Mouse (Mus musculus): ENCODE results near the gene Kcnn4. TPM values are rescaled to one million over a fixed set of nuclear protein-coding genes. Genes with fewer than 3 reads are reported as not detected.
A peak's percentile ranks its signal among the peaks of the same experiment; 100 is the strongest.
"Not testable (repeated sequence)": the region's sequence is repeated elsewhere in the genome, so short reads cannot be mapped to it uniquely, and the experiment has no call there.

Gene Kcnn4
- total RNA-seq, 2 experiments from 2014 or later, result 0.17 to 0.41 TPM

DNA sequence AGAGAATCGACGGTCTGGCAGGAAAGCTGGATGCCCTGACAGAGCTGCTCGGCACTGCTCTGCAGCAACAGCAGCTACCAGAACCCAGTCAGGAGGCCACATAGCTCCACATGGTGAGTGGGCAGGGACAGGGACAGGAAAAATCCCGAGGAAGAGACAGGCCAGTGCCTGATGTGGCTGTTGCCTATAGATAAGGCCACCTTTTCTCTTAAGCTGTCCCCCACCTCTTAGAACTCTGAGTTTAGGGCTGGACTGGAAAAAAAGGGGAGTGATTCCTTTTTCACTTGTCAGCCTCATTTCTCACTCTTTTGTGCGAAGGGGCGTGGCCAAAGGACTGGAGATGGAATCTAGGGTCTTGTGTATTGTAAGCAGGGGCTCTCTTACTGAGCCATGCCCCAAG is 14.0 kb downstream of the Kcnn4 start:
- intact Hi-C loops (cut with DNase I), result loop anchor here (5.0 kb wide), 1 partner anchor 42 kb away; no protein-coding TSS in a partner anchor
- no peak for DNase-seq (ENCODE audit: extremely low spot score in 1 of 2, low spot score in 2 of 2)

DNA sequence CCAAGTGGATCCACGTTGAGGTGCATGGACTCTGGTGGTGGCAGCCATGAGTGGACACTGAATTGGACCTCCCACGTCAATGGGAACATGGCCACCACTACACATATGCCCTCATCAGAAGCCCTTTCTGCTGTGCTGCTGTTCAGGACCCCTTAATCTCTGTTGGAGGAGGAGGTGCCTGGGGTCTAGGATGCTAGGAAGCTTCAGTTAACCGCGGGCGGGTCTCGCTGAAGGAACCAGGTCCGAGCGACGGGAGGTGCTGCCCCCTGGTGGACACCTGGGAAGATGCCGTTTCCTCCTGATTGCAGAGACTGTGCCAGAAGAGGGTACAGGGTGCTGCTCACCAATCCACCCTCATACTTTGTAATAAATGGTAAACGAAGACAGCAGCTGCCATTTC is 14.8 kb downstream of the Kcnn4 start:
- intact Hi-C loops (cut with DNase I), result loop anchor here (5.0 kb wide), 1 partner anchor 43 kb away; no protein-coding TSS in a partner anchor
- peak; percentile 52 to 76 for DNase-seq (ENCODE audit: extremely low spot score in 1 of 2, low spot score in 2 of 2)

DNA sequence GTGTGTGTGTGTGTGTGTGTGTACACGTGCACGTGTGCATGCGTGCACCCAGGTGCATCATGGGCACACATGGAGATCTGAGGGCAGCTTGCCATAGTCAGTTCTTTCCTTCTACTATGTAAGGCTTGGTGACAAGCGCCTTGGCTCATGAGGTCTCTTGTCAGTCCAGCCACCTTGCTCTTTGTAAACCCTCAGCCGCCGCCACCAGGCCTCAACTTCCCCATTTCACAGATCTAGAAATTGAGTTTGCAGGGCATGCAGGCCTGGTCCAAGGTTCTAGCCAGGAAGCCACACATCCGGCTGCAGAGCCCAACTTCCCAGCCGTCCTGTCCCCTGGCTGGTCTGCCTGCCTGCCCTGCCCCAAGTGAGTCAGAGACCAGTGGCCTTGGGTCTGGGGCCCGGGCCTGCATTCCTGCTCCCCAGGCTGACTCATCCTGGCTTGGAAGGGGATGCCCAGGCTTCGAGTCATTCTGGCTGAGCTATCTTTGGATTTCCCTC is 17.0 kb downstream of the Kcnn4 start:
- DNase-seq (ENCODE audit: extremely low spot score in 1 of 2, low spot score in 2 of 2), result no peak
- intact Hi-C loops (cut with DNase I), result no loop called here

DNA sequence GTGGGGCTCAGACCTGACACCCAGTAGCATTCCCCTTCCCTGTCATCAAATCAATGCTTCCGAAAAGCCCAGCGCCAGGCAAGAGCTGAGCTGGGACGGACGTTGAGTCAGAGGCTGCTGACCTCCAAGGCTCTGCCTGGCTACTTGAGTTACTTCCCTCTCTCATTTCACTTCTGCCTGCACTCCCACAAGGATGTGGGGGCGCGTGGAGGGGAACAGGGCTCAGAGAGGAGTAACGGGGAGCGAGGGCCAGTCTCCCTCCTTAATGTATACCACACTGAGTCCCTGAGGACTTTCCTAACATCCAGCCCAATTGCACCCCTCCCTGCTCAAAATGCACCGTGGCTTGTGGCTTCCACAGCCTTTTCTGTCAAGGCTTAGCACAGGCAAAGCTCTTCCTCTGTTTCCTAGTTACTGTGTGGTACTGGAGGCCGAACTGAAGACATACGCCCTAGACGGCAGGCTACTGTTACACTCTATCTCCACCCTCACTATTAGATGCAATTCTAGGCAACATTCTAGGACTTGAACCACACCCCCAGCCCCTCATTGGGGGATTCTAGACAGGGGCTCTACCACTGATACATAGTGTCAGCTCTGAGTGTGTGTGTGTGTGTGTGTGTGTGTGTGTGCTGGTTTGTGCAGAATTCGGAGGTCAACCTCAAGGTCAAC is 19.6 kb downstream of the Kcnn4 start:
- intact Hi-C loops (cut with DNase I), result no loop called here
- DNase-seq (ENCODE audit: extremely low spot score in 1 of 2, low spot score in 2 of 2), result no peak

DNA sequence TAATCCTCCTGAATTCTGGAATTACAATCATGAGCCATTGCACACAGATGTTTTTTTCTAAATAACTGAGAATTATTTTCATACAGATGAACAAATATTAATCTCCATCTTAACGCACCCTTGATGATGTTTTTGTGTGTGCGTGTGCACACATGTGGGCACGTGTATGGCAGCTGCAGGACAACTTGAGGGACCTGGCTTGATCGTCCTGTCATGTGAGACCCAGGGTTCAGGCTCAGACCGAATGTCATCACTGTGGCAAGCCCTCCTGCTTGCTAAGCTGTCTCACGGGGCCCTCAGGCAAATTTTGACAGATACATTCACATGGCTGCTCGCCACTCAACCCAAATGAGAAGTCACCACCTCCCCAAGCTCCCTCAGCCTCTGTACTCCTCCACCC is 20.4 kb downstream of the Kcnn4 start:
- DNase-seq (ENCODE audit: extremely low spot score in 1 of 2, low spot score in 2 of 2), result no peak
- intact Hi-C loops (cut with DNase I), result no loop called here

DNA sequence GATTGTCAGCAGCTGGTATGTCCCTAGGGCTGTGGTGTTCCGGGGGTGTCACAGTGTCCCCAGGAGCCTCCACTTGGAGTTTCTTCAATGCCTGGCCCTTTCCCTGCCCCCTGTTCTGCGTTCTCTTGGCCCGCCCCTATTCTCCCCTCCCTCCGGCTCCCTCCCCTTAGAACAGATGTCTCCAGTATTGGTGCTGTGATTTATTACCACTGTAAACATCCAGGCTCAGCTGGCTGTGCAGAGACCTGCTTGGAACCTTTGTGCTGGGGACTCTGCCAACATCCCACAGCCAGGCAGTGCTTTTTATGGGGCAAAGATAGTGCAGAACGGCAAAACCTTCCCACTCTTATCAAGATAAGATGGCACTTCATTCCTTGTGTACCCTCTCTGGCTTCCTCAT is 21.0 kb downstream of the Kcnn4 start:
- DNase-seq (ENCODE audit: extremely low spot score in 1 of 2, low spot score in 2 of 2), result no peak
- intact Hi-C loops (cut with DNase I), result no loop called here

DNA sequence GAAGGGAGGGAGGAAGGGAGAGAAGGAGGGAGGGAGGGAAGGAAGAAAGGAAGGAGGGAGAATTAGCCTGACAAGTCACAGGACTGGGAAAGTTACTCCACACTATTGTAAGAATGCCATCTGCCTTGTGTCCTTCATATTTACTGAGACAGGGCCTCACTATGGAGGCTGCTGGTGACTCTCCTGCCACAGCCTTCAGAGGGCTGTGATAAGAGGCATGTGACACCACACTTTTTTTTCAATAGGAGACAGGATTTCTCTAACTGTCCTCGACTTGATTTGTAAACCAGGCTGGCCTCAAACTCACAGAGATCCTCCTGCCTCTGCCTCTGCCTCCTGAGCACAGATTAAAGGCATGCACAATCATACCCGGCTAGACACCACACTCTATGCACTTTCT is 21.6 kb downstream of the Kcnn4 start:
- intact Hi-C loops (cut with DNase I), result no loop called here
- DNase-seq (ENCODE audit: extremely low spot score in 1 of 2, low spot score in 2 of 2), result no peak

DNA sequence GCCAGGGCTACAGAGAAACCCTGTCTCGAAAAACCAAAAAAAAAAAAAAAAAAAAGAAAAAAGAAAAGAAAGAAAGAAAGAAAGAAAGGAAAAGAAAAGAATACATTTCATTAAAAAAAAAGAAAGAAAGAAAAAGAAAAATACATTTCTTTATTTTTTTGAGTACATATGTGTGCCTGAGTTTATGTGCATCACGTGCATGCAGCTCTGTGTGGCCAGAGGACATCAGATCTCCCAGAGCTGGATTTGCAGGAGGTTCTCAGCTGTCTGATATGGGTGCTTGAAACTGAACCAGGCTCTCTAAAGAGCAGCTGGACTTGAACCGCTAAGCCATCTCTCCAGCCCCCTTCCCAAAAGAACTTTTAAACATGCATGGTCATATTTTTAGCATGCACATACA is 24.0 kb downstream of the Kcnn4 start:
- intact Hi-C loops (cut with DNase I), result no loop called here
- DNase-seq (ENCODE audit: extremely low spot score in 1 of 2, low spot score in 2 of 2), result no peak

DNA sequence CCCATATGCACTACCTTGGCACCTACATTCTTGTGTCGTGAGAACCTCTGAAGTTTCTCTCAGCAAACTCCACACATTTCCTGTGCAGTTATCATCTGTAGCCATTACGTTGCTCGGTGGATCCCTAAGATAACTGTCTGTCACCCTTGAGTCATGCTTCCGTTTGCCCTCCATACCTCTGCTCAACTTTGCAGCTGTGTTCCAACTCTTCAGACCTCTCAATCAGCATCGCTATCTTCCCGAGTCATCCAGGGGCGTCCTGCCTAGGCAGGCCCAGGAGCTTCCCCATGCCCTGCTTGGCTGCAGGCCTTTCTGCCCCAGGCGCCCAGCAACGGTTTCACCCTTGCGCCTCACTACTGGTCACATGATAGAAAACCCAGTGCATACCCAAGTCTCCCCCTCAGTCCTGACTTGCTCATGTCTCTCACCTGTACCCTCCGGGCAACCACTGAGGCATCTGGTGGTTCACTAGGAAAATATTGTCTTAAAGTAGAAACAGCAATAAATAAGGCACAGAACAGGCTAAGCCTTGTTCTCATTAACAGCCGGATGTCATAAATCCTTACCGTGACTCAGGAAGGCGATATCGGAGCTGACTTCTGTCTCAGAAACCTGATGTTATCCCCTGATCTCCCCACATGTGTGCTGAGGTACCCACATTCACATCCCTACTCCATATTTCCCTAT is 24.6 kb downstream of the Kcnn4 start:
- intact Hi-C loops (cut with DNase I), result no loop called here
- no peak for DNase-seq (ENCODE audit: extremely low spot score in 1 of 2, low spot score in 2 of 2)

DNA sequence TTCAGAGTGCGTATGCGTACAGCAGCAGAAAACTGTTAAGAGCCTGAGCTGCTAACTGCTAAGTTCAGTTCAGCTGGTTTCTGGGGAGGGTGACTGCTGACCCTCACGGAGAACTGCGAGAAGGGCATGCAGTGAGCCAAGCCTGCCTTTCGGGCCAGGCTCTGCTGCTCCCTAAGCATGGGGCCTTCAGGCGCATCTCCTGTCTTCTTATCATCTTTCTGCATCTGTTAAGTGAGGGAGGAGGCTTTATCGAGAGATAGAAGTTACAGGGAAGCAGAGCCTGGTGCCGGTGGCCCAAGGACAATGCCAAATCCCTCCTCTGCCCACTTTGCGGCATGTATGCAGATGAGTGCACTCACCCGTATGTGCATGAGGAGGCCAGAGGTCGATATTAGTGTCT is 26.8 kb downstream of the Kcnn4 start:
- no peak for DNase-seq (ENCODE audit: extremely low spot score in 1 of 2, low spot score in 2 of 2)
- intact Hi-C loops (cut with DNase I), result no loop called here

DNA sequence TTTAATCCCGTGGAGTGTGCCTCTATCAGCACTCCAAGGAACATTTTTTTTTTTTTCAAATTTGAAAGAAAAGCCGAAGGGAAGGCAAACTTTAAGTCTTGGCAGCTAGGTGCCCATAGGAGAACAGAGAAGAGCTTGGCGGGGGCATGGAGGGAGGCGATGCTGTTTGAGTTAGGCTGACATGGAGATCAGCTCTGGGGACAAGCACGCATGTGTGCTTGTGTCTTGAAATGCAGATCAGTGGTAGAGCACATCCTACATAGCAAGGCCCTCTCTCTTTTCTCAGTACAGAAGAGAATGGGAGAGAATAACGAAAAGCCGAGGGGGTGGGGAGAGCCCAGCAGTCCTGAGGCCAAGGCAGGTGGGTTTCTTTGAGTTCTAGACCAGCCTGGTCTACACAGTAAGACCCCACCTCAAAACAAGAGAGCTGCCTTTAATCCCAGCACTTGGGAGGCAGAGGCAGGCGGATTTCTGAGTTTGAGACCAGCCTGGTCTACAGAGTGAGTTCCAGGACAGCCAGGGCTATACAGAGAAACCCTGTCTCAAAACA is 28.4 kb downstream of the Kcnn4 start:
- no peak for DNase-seq (ENCODE audit: extremely low spot score in 1 of 2, low spot score in 2 of 2)
- intact Hi-C loops (cut with DNase I), result no loop called here

DNA sequence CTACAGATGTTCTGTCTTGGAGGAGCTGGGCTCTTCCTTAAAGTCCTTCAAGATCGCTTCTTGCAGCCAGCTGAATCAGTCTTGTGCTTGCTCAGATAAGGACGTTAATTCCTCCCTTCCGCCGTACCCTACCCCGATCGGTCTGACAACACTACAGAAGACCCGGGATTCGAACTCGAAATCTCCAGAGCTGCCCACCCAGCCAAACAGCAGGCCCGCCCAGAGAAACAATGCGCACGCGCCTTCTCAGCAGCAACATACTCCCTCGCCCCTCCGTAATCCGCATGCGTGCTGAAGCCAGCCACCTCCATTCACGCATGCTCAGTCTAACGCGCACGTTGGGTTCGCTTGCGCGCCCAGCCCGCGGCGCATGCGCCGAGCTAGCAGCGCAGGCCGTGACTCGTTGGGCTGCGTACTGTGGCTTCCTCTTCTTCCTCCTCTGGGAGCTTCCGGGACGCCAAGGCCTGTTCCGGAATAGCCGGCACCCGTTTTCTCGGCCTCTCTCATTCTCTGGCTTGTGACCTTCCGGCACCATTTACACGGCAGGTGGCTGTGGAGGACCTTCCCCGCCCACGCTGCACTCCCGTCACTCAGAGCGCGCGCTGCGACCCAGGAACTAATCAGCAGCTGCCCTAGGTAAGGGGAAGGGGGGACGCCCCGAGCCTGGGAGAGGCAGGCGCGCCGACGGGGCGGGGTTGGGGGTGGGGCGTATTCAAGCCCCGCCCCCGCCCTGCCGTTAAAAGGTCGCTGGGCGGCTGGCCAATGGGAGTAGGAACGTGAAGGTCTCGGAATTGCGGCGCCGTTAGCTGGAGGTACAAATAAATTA is 29.4 kb downstream of the Kcnn4 start, which contains the start of gene Smg9:
TSS of gene Smg9 (plus strand) at position 364 of the 826 bp plus-strand sequence.
- DNase-seq (ENCODE audit: extremely low spot score in 1 of 2, low spot score in 2 of 2), result peak; percentile 97 to 98
- intact Hi-C loops (cut with DNase I), result no loop called here

DNA sequence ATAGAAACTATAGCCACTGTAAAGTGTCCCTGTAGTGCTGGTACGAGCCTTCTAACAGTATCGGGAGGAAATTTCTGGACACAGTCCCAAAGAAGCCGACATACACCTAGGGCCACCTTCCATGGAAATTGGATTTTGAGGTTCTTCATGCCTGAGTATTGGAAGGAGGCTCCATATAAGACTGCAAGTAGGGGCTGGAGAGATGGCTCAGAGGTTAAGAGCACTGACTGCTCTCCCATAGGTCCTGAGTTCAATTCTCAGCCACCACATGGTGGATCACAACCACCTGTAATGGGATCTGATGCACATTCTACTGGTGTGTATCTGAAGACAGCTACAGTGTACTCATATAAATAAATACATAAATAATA is 30.0 kb downstream of the Kcnn4 start:
- DNase-seq (ENCODE audit: extremely low spot score in 1 of 2, low spot score in 2 of 2), result no peak
- intact Hi-C loops (cut with DNase I), result no loop called here

DNA sequence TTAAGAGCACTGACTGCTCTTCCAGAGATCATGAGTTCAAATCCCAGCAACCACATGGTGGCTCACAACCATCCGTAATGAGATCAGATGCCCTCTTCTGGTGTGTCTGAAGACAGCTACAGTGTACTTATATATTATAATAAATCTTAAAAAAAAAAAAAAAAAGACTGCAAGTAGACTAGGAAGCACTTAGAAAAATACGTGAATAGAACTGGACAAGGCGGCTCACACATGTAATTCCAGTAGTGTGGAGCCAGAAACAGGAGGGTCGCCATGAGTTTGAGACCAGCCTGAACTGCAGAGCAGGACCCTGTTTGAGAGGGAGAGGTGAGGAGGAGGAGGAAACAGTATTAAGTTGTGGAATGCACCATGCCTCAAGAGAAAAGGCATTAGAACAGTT is 30.4 kb downstream of the Kcnn4 start:
- DNase-seq (ENCODE audit: extremely low spot score in 1 of 2, low spot score in 2 of 2); intact Hi-C loops (cut with DNase I): not testable (repeated sequence)

DNA sequence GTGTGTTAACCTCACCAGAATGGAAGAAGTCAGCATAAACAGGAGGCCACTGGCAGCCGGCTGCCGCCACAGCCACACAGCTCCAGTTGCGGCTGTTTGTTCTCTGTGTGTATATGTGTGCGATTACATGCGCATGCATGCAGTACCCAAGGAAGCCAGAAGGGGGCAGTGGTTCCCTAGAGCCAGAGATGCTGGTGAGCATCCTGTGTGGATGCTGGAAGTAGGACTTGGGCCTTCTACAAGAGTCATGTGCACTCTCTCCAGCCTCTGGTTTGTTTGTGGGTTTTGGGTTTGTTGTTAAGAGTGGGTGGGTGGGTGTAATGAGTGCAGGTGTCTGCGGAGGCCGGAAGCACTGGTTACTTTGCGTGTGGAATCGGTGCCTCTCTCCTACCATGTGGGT is 32.8 kb downstream of the Kcnn4 start:
- intact Hi-C loops (cut with DNase I), result no loop called here
- no peak for DNase-seq (ENCODE audit: extremely low spot score in 1 of 2, low spot score in 2 of 2)

DNA sequence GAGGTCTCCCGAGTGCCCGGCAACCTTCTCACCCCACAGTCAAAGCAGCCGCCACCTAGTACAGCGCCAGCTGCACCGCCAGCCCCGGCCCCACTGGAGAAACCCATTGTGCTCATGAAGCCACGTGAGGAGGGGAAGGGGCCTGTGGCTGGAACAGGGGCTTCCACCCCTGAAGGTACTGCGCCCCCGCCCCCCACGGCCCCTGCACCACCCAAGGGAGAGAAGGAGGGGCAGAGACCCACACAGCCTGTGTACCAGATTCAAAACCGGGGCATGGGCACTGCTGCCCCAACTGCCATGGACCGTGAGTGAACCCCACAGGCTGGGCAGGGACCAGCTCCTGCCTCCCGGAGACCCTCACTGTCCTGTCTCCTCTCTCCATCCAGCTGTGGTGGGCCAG is 35.6 kb downstream of the Kcnn4 start:
- intact Hi-C loops (cut with DNase I), result no loop called here
- DNase-seq (ENCODE audit: extremely low spot score in 1 of 2, low spot score in 2 of 2), result no peak

DNA sequence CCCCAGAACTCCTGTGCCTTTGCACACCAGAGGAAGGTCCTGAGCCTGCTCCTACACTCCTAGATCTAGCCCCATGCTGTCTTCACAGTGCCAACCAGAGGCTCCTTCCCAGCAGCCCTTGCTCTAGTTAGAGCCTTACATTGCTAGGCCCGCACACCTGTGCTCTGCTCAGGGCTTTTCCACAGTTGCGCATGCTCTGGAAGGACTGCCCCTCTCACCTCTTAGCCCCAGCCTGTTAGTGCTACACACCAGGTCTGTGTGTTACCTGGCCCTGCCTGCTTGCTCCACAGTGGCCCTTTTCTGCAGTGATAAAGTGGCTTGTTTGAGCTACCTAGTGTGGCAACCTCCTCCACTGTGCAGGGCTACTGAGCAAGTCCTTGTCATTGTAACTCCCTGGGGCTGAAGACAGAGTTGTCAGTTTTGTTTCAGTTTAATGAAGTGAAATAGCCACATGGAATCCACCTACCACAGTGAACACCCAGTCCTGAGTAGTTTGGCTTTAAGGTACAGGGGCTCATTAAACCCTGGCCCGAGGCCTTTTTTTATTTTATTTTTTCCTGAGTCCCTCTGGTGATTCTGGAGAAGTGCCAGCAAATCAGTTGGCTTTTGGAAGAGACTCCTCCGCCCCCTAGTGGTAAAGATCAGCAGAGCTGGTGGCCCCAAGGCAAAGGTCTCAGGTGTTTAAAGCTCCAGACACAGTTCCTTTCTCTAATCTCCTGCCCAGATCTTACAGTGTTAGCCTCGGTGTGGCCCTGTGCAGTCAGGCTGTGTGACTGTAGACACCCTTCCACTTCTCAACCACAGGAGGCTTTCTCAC is 36.7 kb downstream of the Kcnn4 start:
- intact Hi-C loops (cut with DNase I), result no loop called here
- DNase-seq (ENCODE audit: extremely low spot score in 1 of 2, low spot score in 2 of 2), result peak; percentile 57 to 79

DNA sequence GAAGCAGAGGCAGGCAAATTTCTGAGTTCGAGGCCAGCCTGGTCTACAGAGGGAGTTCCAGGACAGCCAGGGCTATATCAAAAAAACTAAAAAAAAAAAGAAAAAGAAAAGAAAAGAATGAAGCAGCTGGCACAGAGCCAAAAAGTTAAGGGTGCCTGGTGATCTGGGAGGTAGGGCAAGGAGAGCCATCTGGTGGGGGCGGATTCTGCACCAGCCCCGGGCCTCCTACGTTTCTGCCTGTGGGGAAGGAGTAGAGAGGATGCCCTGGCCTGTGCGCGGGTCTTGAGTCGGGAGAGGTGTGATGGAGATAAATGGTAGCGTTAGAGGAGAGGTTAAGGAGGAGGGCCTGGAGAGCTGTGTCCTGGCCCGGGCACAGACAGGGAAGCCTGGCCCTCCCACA is 38.1 kb downstream of the Kcnn4 start:
- intact Hi-C loops (cut with DNase I), result no loop called here
- DNase-seq (ENCODE audit: extremely low spot score in 1 of 2, low spot score in 2 of 2), result no peak

DNA sequence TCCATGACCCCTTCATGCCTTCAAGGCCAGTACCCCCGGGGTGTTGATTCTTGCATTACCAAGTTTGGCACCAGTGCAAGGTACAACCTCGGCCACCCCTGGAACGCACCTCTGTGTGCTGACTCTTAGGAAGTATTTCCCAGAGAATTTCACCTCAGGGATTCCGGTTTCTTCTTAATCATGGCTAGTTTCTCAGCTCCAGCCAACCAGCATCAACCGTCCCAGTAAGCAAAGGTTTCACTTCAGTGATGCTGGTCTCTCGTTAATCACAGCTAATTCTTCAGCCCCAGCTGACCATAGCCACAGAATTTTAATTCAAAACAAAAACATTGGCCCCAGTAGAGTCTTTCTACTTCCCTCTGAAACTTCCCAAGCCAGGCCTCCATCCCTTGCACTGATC is 40.1 kb downstream of the Kcnn4 start:
- intact Hi-C loops (cut with DNase I), result no loop called here
- no peak for DNase-seq (ENCODE audit: extremely low spot score in 1 of 2, low spot score in 2 of 2)

All from left cerebral cortex, postnatal 10 days (tissue).